Mouse (Mus musculus) lung, embryonic 14.5 days (tissue): ENCODE results near the gene Ccdc12. TPM values are rescaled to one million over a fixed set of nuclear protein-coding genes. Genes with fewer than 3 reads are reported as not detected.

Source experiments
- ATAC-seq: fragments of 200-750 bp; cut with Nextera tagmentation; 2 replicates; pipeline ENCODE4 v1.8.0; 2017; ENCODE audit warnings: mild to moderate bottlenecking, moderate TSS enrichment, moderate library complexity; ENCODE audit not compliant: insufficient read depth
- DNase-seq: peaks from one replicate; pipeline ENCODE4 v3.0.0-alpha.2; 2015
- H3K27ac ChIP-seq: fragments of 300-500 bp; sonication (generic); 2 replicates; pipeline ENCODE4 v1.5.1; 2014; ENCODE audit warnings: low read depth, mild to moderate bottlenecking, moderate library complexity
- H3K27me3 ChIP-seq: fragments of 300-500 bp; sonication (generic); 2 replicates; pipeline ENCODE4 v1.6.1; 2014; ENCODE audit warnings: low read length, control low read depth; ENCODE audit not compliant: insufficient read depth
- H3K36me3 ChIP-seq: fragments of 300-500 bp; sonication (generic); 2 replicates; pipeline ENCODE4 v1.6.1; 2014; ENCODE audit warnings: control low read depth; ENCODE audit not compliant: insufficient read depth
- H3K4me1 ChIP-seq: fragments of 300-500 bp; sonication (generic); 2 replicates; pipeline ENCODE4 v1.6.1; 2014; ENCODE audit warnings: antibody characterized with exemption, control low read depth; ENCODE audit not compliant: insufficient read depth
- H3K4me2 ChIP-seq: fragments of 300-500 bp; sonication (generic); 2 replicates; pipeline ENCODE4 v1.6.1; 2014; ENCODE audit warnings: mild to moderate bottlenecking
- H3K4me3 ChIP-seq: fragments of 300-500 bp; sonication (generic); 2 replicates; pipeline ENCODE4 v1.5.1; 2014; ENCODE audit warnings: low read depth, low read length
- H3K9ac ChIP-seq: fragments of 300-500 bp; sonication (generic); 2 replicates; pipeline ENCODE4 v1.6.1; 2014
- H3K9me3 ChIP-seq: fragments of 300-500 bp; sonication (generic); 2 replicates; pipeline ENCODE4 v1.6.1; 2016; ENCODE audit warnings: low read depth, low read length, control low read depth
- CTCF ChIP-seq: IDR thresholded peaks from 2 replicates; pipeline ENCODE4 v1.5.1; 2016; ENCODE audit warnings: antibody characterized with exemption, low read depth
- WGBS: fragments of 180-500 bp; shearing (Covaris S2); extraction: QIAGEN DNeasy Blood & Tissue Kit; methylation state at CpG from one replicate; pipeline ENCODE4 v1.1.7; 2014; 5-methylcytosine and 5-hydroxymethylcytosine counted together
- polyA plus RNA-seq: library from polyadenylated mRNA; unstranded; fragments of >200 nt; fragmentation: Nextera tagmentation; extraction: Ambion mirVana; gene quantifications from 2 replicates; pipeline ENCODE4 v1.2.1, GENCODE M21; 2014

Ccdc12 gene
- polyA plus RNA-seq, 1 experiment from 2014 or later, result 155 TPM

GRCm38 (mm10) chr9:110703951-110704350, 47.6 kb downstream of the Ccdc12 start:
- no peaks in the 10 kb centered on the region for H3K9me3 ChIP-seq
- no peak for TF ChIP-seq CTCF
- no peak overlapping the region for H3K4me3 ChIP-seq
- H3K36me3 ChIP-seq, result peaks cover 8% of the 10 kb centered on the region; the same call in 1 of the 2 replicates
- H3K4me2 ChIP-seq, result no peak overlapping the region
- ATAC-seq, result no peak
- H3K9ac ChIP-seq, result no peak overlapping the region
- DNase-seq, result no peak
- H3K4me1 ChIP-seq, result no peaks in the 10 kb centered on the region
- H3K27ac ChIP-seq, result no peak overlapping the region
- H3K27me3 ChIP-seq, result no peaks in the 10 kb centered on the region
- WGBS, result 79% methylated on average over 6 of the region's 6 CpGs

- Histone ChIP-seq H3K27ac (no peak overlapping the region), H3K4me1 (no peaks in the 10 kb centered on the region), H3K36me3 (peaks cover 17% of the 10 kb centered on the region), H3K9me3 (no peaks in the 10 kb centered on the region), H3K4me2 (no peak overlapping the region), H3K4me3 (no peak overlapping the region), H3K9ac (no peak overlapping the region), H3K27me3 (no peaks in the 10 kb centered on the region)
- TF ChIP-seq CTCF, result no peak
- no peak for ATAC-seq
- DNase-seq, result no peak
- 83% methylated on average over 5 of the region's 5 CpGs for WGBS
Observed at GRCm38 (mm10) chr9:110706784-110707183, 50.5 kb downstream of the Ccdc12 start.

GRCm38 (mm10) chr9:110709640-110710258, 53.4 kb downstream of the Ccdc12 start:
- Histone ChIP-seq H3K4me1 (no peaks in the 10 kb centered on the region), H3K27ac (no peak overlapping the region), H3K27me3 (no peaks in the 10 kb centered on the region), H3K4me3 (peak overlapping the region; percentile 9; the same call in 1 of the 2 replicates), H3K36me3 (peaks cover 28% of the 10 kb centered on the region), H3K9me3 (no peaks in the 10 kb centered on the region), H3K4me2 (peak overlapping the region; percentile 48), H3K9ac (peak overlapping the region; percentile 34; the same call in 1 of the 2 replicates)
- WGBS, result 32% methylated on average over 5 of the region's 5 CpGs
- DNase-seq (peak; percentile 91), ATAC-seq (peak; percentile 88)
- peak; percentile 94 for TF ChIP-seq CTCF

GRCm38 (mm10) chr9:110711532-110711931, 55.2 kb downstream of the Ccdc12 start:
- no peak for TF ChIP-seq CTCF
- WGBS, result 92% methylated on average over 1 of the region's 1 CpGs
- ATAC-seq (no peak), DNase-seq (no peak)
- Histone ChIP-seq H3K4me1 (no peaks in the 10 kb centered on the region), H3K36me3 (peaks cover 33% of the 10 kb centered on the region), H3K27me3 (no peaks in the 10 kb centered on the region), H3K9ac (no peak overlapping the region), H3K4me3 (no peak overlapping the region), H3K27ac (no peak overlapping the region), H3K9me3 (no peaks in the 10 kb centered on the region), H3K4me2 (no peak overlapping the region)

GRCm38 (mm10) chr9:110711996-110712395, 55.7 kb downstream of the Ccdc12 start:
- no peak overlapping the region for H3K4me3 ChIP-seq
- no peaks in the 10 kb centered on the region for H3K9me3 ChIP-seq
- no peak overlapping the region for H3K9ac ChIP-seq
- 85% methylated on average over 6 of the region's 6 CpGs for WGBS
- no peaks in the 10 kb centered on the region for H3K4me1 ChIP-seq
- H3K36me3 ChIP-seq, result peaks cover 33% of the 10 kb centered on the region
- no peak overlapping the region for H3K4me2 ChIP-seq
- no peak for TF ChIP-seq CTCF
- no peak overlapping the region for H3K27ac ChIP-seq
- DNase-seq (no peak), ATAC-seq (no peak)
- H3K27me3 ChIP-seq, result no peaks in the 10 kb centered on the region

- no peak for TF ChIP-seq CTCF
- no peak for ATAC-seq
Observed at GRCm38 (mm10) chr9:110712545-110712944, 56.2 kb downstream of the Ccdc12 start.

GRCm38 (mm10) chr9:110713389-110713788, 57.1 kb downstream of the Ccdc12 start:
- H3K27me3 ChIP-seq, result no peaks in the 10 kb centered on the region
- no peaks in the 10 kb centered on the region for H3K4me1 ChIP-seq
- no peak overlapping the region for H3K27ac ChIP-seq
- DNase-seq (no peak), ATAC-seq (no peak)
- 70% methylated on average over 1 of the region's 1 CpGs for WGBS
- peaks cover 33% of the 10 kb centered on the region for H3K36me3 ChIP-seq
- no peak overlapping the region for H3K4me2 ChIP-seq
- H3K9ac ChIP-seq, result no peak overlapping the region
- H3K4me3 ChIP-seq, result no peak overlapping the region
- H3K9me3 ChIP-seq, result no peaks in the 10 kb centered on the region
- TF ChIP-seq CTCF, result no peak

More at GRCm38 (mm10) chr9:110712545-110712944, 56.2 kb downstream of the Ccdc12 start:
- H3K27ac ChIP-seq, result no peak overlapping the region
- H3K27me3 ChIP-seq, result no peaks in the 10 kb centered on the region
- no peaks in the 10 kb centered on the region for H3K4me1 ChIP-seq
- 81% methylated on average over 4 of the region's 4 CpGs for WGBS
- H3K4me2 ChIP-seq, result no peak overlapping the region
- H3K9me3 ChIP-seq, result no peaks in the 10 kb centered on the region
- no peak overlapping the region for H3K4me3 ChIP-seq
- H3K9ac ChIP-seq, result no peak overlapping the region
- H3K36me3 ChIP-seq, result peaks cover 33% of the 10 kb centered on the region
- DNase-seq, result no peak
